Mouse (Mus musculus): ENCODE data around the gene Lmntd1.

The Lmntd1 gene

GRCm38 (mm10) chr6:145372066-145372465 is 242.1 kb downstream of the Lmntd1 start:
- DNase-seq: no peak

DNA sequence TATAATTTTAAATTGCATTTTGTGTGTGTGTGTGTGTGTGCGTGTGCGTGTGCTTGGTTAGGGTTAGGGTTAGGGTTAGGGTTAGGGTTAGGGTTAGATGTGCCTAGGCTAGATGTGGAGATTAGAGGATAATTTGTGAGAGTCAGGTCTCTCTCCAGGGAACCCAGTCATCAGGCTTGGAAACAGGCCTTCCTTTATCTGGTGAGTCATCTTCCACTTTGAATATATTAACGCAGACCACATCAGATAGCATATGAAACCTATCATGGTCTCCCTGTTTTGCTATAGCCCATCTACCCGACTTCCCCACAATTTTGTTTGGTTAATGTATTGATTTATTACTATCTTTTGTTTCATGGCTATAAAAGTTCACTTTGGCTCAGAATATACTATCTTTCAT is 242.5 kb downstream of the Lmntd1 start:
- no peak for DNase-seq

DNA sequence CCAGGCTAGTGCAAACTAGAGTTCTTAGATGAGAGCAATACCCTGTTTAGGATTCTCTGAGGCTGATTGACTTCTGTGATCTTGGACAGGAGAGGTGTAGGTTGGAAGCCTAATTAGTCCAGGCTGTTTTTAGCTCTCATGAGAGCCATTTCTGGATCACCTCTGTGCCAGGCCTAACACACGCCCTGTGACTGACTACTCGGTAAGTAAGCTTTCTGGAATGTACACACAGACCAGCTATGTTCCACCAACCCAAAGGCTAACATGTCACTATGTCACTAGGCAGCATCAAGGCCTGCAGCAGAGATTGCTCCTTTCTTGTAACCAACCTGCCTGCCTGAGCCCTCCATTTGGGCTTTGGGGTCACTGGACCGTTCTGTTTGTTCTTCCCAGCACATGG is 243.8 kb downstream of the Lmntd1 start:
- no peak for DNase-seq

DNA sequence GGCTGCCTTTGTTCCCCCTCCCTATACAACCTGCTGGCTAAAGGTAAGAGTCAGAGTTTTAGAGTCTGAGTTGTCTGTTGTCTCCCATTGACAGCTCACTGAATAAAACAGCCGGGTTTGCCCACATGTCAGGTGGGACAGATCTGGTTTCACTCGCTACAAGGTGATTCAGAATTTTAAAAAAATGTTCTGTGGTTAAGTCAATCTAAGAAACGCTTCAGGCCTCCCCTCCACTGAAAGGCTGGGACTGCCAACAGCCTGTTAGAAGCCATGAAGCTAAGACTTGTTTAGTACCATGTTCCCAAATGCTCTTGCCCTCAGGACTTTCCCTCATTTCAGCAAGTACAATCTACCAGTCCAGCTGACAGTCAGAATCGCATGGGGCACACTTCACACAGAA is 244.8 kb downstream of the Lmntd1 start:
- no peak for DNase-seq

DNA sequence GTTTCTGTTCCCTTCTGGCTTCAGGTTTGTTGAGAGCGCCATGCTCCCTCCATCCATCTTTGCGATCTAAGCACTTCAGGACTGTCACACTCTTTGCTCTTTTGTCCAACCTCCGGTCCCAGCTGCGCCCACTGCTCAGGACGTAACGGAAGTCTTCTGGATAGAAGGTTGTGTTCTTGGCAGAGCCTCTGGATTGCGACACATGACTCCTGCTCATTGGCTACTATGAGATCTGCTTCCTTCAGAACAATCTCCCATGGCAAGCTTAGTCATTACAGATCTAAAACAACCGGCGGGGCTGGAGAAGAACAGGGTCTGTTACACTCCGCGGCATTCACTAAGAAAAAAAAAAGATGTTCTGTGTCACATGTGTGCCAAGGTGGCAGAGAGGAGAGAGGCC is 247.6 kb downstream of the Lmntd1 start:
- no peak for DNase-seq

DNA sequence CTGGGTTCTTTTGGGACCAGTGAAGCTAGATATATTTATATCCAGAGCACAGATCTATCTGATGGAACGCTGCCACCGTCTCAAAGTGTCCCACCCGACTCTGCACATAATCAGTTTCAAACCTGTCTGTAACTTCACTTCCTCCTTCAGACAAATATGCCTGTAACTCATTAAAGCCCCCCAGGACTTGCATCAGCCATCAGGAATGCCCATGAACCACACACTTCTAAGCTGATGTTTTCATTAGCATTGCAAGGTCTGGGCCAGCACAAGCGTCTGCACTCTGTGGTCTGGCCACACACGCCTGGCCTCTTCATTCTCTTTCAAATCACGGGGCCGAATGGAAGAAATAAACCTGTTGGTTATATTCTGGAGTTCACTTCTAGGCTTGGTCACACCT is 250.4 kb downstream of the Lmntd1 start:
- DNase-seq: no peak

DNA sequence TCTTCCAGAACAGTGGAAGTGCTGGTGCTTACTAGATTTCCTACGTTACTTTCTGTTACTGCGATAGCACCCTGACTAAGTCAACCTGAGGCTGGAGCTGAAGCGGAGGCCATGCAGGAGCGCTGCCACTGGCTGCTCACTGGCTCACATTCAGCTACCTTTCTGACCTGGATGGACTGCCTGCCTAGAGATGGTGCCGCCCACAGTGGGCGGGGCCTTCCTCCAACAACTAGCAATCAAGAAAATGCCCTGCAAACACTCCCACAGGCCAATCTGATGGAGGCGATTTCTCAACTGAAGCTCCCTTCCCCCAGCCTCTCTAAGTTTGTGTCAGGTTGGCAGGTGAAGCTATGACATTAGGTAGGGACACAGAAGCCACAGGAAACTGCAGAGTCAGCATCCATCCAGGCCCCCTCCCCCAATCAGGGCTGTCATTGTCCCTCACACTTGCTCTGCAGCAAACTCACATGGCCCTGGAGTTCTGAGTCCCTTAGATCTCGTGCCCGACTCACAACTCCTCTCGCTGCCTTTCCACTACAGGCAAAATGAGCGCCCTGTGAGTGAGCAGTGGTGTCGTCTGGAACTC is 252.9 kb downstream of the Lmntd1 start:
- DNase-seq: peak; percentile 37

- DNase-seq: peak; percentile 57
Observed at GRCm38 (mm10) chr6:145359470-145360430, 254.4 kb downstream of the Lmntd1 start.

- no peak for DNase-seq
Observed at GRCm38 (mm10) chr6:145358001-145358400, 256.1 kb downstream of the Lmntd1 start.

GRCm38 (mm10) chr6:145353806-145354205 is 260.3 kb downstream of the Lmntd1 start:
- DNase-seq: no peak

- DNase-seq: no peak
Observed at GRCm38 (mm10) chr6:145352705-145353104, 261.4 kb downstream of the Lmntd1 start.

- DNase-seq: no peak
Observed at GRCm38 (mm10) chr6:145348196-145348915, 265.8 kb downstream of the Lmntd1 start.

DNA sequence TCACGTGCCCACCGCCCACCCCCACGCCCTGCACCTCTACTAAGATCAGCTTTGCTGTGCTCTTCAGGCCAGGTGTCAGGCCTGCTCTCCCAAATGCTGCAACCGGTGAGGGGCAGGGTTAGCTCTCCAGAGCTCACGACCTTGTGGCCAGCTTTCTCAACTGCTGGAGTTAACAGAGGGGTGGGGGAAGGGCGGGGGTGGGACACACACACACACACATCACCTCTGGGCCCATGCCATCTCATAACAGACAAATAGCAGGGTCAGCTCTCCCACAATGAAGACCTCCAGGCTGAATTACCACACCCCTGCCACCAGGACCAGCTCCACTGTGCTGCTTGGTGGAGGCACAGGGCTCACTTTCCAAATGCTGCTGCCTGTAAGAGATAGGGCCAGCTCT is 266.5 kb downstream of the Lmntd1 start:
- DNase-seq: no peak

GRCm38 (mm10) chr6:145346789-145347557 is 267.1 kb downstream of the Lmntd1 start:
- peak; percentile 37 for DNase-seq

- DNase-seq: no peak
Observed at GRCm38 (mm10) chr6:145346305-145346704, 267.8 kb downstream of the Lmntd1 start.

GRCm38 (mm10) chr6:145344719-145345118 is 269.4 kb downstream of the Lmntd1 start:
- no peak for DNase-seq

- DNase-seq: no peak
Observed at GRCm38 (mm10) chr6:145343457-145343856, 270.7 kb downstream of the Lmntd1 start.

DNA sequence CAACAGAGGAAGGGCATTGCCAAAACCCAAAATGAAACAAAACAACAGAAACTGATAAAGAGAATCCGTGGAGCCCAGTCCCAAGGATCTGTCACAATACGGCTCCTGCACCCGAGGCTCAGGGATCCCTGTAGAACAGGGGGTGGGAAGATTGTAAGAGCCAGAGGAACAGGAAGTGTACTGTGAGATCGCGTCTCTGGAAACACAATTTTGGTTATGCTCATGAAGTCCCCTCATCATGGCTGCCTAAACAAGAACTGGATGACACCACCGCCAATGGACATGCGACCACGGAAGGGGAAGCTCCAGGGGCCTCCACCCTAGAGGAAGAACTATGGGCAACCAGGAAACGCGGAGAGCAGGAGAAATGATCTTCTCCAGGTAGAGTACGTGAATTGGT is 271.3 kb downstream of the Lmntd1 start:
- no peak for DNase-seq

DNA sequence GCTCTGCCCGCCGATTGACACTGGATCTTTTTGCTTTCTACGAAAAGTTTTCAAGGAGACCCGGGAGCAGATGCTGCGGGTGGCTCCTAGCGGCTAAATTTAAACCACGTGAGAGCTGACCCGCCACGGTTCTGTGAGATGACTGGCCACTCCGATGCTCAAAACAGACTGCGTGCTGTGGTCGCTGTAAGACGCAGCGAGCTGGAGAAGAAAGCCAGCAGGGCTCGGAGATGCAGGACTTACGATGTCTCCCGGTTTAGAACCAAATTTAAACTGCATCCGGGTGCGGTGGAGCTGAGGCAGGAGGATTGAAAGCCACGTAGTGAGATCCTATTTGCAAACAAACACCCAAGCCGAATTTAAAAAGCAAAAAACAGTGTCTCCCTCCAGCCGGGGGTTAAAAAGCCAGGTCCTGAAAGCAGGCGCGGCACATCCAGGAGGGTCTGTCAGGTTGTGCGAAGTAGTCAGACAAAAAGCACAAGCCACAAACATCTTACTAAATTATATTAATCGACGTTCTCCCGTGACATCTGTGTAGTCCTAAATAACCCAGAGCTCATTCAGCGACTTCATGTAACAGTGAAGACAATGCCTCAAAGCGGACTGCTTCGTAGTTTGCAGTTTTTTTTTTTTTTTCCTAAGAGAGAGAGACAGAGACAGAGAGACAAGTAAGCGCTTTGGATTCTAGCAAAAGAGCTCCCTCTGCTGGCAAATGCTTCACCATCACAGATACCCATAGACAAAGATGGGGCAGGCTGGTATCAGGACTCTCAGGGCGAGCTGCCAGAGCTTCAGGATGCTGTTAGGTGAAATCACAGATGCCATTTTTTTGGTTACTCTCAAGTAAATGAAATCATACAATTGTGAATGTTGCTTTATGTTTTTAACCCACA is 272.6 kb downstream of the Lmntd1 start:
- DNase-seq: peak; percentile 95

DNA sequence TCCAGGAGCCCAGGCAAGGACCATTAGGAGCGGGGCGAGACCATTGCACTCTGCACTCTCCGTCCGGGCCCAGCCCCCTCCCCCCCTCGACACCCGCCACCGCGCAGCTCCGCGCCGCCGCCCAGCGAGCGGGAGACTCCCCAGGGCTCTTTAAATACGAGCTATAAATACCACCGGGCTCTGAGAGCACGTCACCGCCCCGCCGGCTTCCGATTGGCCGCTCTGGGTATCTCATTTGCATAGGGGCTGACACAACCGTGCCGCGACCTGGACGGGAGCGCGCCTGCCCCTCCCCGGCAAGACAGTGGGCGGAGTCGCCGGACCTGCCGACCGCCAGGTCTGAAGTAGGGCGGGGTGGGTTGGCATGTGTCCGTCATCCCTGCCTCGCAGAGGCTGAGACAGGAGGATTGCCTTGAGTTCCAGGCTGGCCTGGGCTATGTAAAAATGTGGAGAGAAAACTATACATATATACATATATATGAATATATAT is 273.4 kb downstream of the Lmntd1 start:
- DNase-seq: peak; percentile 99

DNA sequence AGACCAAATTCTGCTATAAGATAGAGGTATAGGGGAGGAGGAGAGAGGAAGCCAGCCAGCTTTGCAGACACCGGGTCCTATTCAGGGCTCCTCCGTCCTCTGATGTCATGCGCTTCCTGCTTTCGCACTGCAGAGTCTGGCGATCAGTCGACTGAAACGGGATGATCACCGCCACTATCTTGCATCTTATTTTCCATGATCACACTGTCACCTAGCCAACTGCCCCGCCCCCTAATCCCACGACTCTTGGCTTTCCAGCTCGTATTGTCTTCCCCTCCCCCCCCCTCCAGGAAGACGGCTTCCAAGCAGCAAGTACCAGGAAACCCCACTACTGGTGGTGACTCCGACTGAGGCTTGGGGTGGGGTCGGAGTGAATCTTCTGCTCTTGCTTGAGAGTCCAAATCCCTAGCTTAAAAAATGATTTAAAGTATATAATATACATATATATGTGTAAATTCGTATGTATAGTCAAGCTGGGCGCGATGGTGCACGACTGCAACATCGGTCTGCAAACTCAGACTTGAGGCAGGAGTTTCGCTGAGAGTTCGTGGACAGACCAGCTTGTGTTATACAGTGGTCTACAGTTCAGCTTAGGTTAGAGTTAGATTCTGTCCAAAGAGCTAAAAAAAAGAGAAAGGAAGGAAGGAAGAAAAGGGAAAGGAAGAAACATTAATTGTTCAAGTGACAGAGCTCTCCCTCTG is 274.0 kb downstream of the Lmntd1 start:
- peak; percentile 82 for DNase-seq
